Mouse (Mus musculus) limb, embryonic 15.5 days (tissue): ENCODE results near the gene Dnajc8. TPM values are rescaled to one million over a fixed set of nuclear protein-coding genes. Genes with fewer than 3 reads are reported as not detected.

Source experiments
- ATAC-seq: fragments of 200-750 bp; cut with Nextera tagmentation; 2 replicates; pipeline ENCODE4 v1.8.0; 2017; ENCODE audit warnings: low read depth, moderate TSS enrichment; ENCODE audit not compliant: insufficient number of reproducible peaks, low FRiP score, low TSS enrichment
- H3K27ac ChIP-seq: fragments of 300-500 bp; sonication (generic); 2 replicates; pipeline ENCODE4 v1.5.1; 2015; ENCODE audit warnings: moderate library complexity, mild to moderate bottlenecking, inconsistent platforms
- H3K27me3 ChIP-seq: fragments of 300-500 bp; sonication (generic); 2 replicates; pipeline ENCODE4 v1.6.1; 2015; ENCODE audit warnings: inconsistent platforms
- H3K36me3 ChIP-seq: fragments of 300-500 bp; sonication (generic); 2 replicates; pipeline ENCODE4 v1.6.1; 2015; ENCODE audit warnings: inconsistent platforms
- H3K4me1 ChIP-seq: fragments of 300-500 bp; sonication (generic); 2 replicates; pipeline ENCODE4 v1.6.1; 2015; ENCODE audit warnings: inconsistent platforms
- H3K4me2 ChIP-seq: fragments of 300-500 bp; sonication (generic); 2 replicates; pipeline ENCODE4 v1.6.1; 2015; ENCODE audit warnings: mild to moderate bottlenecking, inconsistent platforms
- H3K4me3 ChIP-seq: fragments of 300-500 bp; sonication (generic); 2 replicates; pipeline ENCODE4 v1.5.1; 2015; ENCODE audit warnings: mild to moderate bottlenecking, inconsistent platforms
- H3K9ac ChIP-seq: fragments of 300-500 bp; sonication (generic); 2 replicates; pipeline ENCODE4 v1.6.1; 2015; ENCODE audit warnings: inconsistent platforms
- H3K9me3 ChIP-seq: fragments of 300-500 bp; sonication (generic); 2 replicates; pipeline ENCODE4 v1.6.1; 2016; ENCODE audit warnings: inconsistent platforms
- WGBS: fragments of 180-500 bp; shearing (Covaris S2); methylation state at CpG from one replicate; pipeline ENCODE4 v1.1.7; 2015; 5-methylcytosine and 5-hydroxymethylcytosine counted together
- polyA plus RNA-seq: library from polyadenylated mRNA; unstranded; fragments of >200 nt; fragmentation: Nextera tagmentation; extraction: Ambion mirVana; gene quantifications from 2 replicates; pipeline ENCODE4 v1.2.1, GENCODE M21; 2015

The Dnajc8 gene
- polyA plus RNA-seq, 1 experiment from 2014 or later: 131 TPM

GRCm38 (mm10) chr4:132519188-132519587 lies 16.2 kb upstream of the Dnajc8 start:
- no peaks in the 10 kb centered on the region for H3K9me3 ChIP-seq
- no peaks in the 10 kb centered on the region for H3K27me3 ChIP-seq
- no peak overlapping the region for H3K27ac ChIP-seq
- ATAC-seq: no peak
- WGBS: 86% methylated on average over 3 of the region's 3 CpGs
- H3K4me1 ChIP-seq: peaks cover 8% of the 10 kb centered on the region; the same call in 1 of the 2 replicates
- H3K4me3 ChIP-seq: no peak overlapping the region
- no peaks in the 10 kb centered on the region for H3K36me3 ChIP-seq
- H3K4me2 ChIP-seq: no peak overlapping the region
- no peak overlapping the region for H3K9ac ChIP-seq

GRCm38 (mm10) chr4:132524321-132524741 lies 11.0 kb upstream of the Dnajc8 start:
- Histone ChIP-seq H3K4me2 (no peak overlapping the region), H3K27ac (peak overlapping the region; percentile 38; the same call in 1 of the 2 replicates)
- 28% methylated on average over 11 of the region's 11 CpGs for WGBS

GRCm38 (mm10) chr4:132524808-132525207 lies 10.5 kb upstream of the Dnajc8 start:
- no peak for ATAC-seq

More at GRCm38 (mm10) chr4:132524321-132524741, 11.0 kb upstream of the Dnajc8 start:
- H3K4me3 ChIP-seq: no peak overlapping the region
- no peaks in the 10 kb centered on the region for H3K36me3 ChIP-seq
- H3K27me3 ChIP-seq: no peaks in the 10 kb centered on the region
- H3K9ac ChIP-seq: no peak overlapping the region
- H3K4me1 ChIP-seq: peaks cover 8% of the 10 kb centered on the region
- ATAC-seq: no peak
- H3K9me3 ChIP-seq: no peaks in the 10 kb centered on the region

GRCm38 (mm10) chr4:132526678-132527077 lies 8.7 kb upstream of the Dnajc8 start:
- Histone ChIP-seq H3K4me1 (peaks cover 8% of the 10 kb centered on the region), H3K4me3 (no peak overlapping the region), H3K27ac (no peak overlapping the region), H3K4me2 (no peak overlapping the region), H3K9me3 (no peaks in the 10 kb centered on the region), H3K27me3 (no peaks in the 10 kb centered on the region), H3K36me3 (peaks cover 12% of the 10 kb centered on the region), H3K9ac (no peak overlapping the region)
- no peak for ATAC-seq
- WGBS: 58% methylated on average over 2 of the region's 2 CpGs

More at GRCm38 (mm10) chr4:132524808-132525207, 10.5 kb upstream of the Dnajc8 start:
- Histone ChIP-seq H3K4me1 (peaks cover 8% of the 10 kb centered on the region), H3K36me3 (peaks cover under 1% of the 10 kb centered on the region; the same call in 1 of the 2 replicates), H3K4me3 (no peak overlapping the region), H3K9ac (no peak overlapping the region), H3K27me3 (no peaks in the 10 kb centered on the region), H3K4me2 (no peak overlapping the region), H3K9me3 (no peaks in the 10 kb centered on the region), H3K27ac (peak overlapping the region; percentile 38; the same call in 1 of the 2 replicates)
- 36% methylated on average over 6 of the region's 6 CpGs for WGBS

GRCm38 (mm10) chr4:132527917-132528522 lies 7.3 kb upstream of the Dnajc8 start:
- no peak for ATAC-seq
- H3K36me3 ChIP-seq: peaks cover 12% of the 10 kb centered on the region
- no peaks in the 10 kb centered on the region for H3K27me3 ChIP-seq
- no peak overlapping the region for H3K27ac ChIP-seq
- H3K9me3 ChIP-seq: no peaks in the 10 kb centered on the region
- 86% methylated on average over 8 of the region's 8 CpGs for WGBS
- no peak overlapping the region for H3K4me2 ChIP-seq
- H3K9ac ChIP-seq: no peak overlapping the region
- no peak overlapping the region for H3K4me3 ChIP-seq
- peaks cover 14% of the 10 kb centered on the region for H3K4me1 ChIP-seq

GRCm38 (mm10) chr4:132529344-132529743 lies 6.0 kb upstream of the Dnajc8 start:
- WGBS: 77% methylated on average over 4 of the region's 4 CpGs

GRCm38 (mm10) chr4:132530033-132530804 lies 5.1 kb upstream of the Dnajc8 start:
- Histone ChIP-seq H3K4me3 (no peak overlapping the region), H3K27me3 (no peaks in the 10 kb centered on the region), H3K9me3 (no peaks in the 10 kb centered on the region), H3K4me2 (no peak overlapping the region), H3K27ac (no peak overlapping the region), H3K4me1 (peaks cover 14% of the 10 kb centered on the region), H3K9ac (no peak overlapping the region), H3K36me3 (peaks cover 12% of the 10 kb centered on the region)
- WGBS: 95% methylated on average over 20 of the region's 20 CpGs
- ATAC-seq: no peak

More at GRCm38 (mm10) chr4:132529344-132529743, 6.0 kb upstream of the Dnajc8 start:
- Histone ChIP-seq H3K9ac (no peak overlapping the region), H3K4me2 (no peak overlapping the region), H3K27ac (no peak overlapping the region), H3K4me3 (no peak overlapping the region), H3K9me3 (no peaks in the 10 kb centered on the region), H3K27me3 (no peaks in the 10 kb centered on the region), H3K36me3 (peaks cover 12% of the 10 kb centered on the region), H3K4me1 (peaks cover 17% of the 10 kb centered on the region)
- ATAC-seq: no peak

GRCm38 (mm10) chr4:132532496-132532895 lies 2.9 kb upstream of the Dnajc8 start:
- ATAC-seq: no peak
- Histone ChIP-seq H3K9me3 (no peaks in the 10 kb centered on the region), H3K4me3 (peak overlapping the region; percentile 78), H3K9ac (peak overlapping the region; percentile 70), H3K4me2 (peak overlapping the region; percentile 77), H3K27ac (peak overlapping the region; percentile 95), H3K4me1 (peaks cover 28% of the 10 kb centered on the region), H3K36me3 (peaks cover 12% of the 10 kb centered on the region), H3K27me3 (no peaks in the 10 kb centered on the region)
- 10% methylated on average over 5 of the region's 5 CpGs for WGBS

- peaks cover 28% of the 10 kb centered on the region for H3K4me1 ChIP-seq
- no peaks in the 10 kb centered on the region for H3K27me3 ChIP-seq
- H3K36me3 ChIP-seq: peaks cover 12% of the 10 kb centered on the region
- H3K4me3 ChIP-seq: peak within 1 kb of the TSS; percentile 78
- peak within 1 kb of the TSS; percentile 77 for H3K4me2 ChIP-seq
- WGBS: under 1% methylated on average over 63 of the region's 63 CpGs
- no peaks in the 10 kb centered on the region for H3K9me3 ChIP-seq
- H3K27ac ChIP-seq: peak within 1 kb of the TSS; percentile 95
- ATAC-seq: peak; percentile 89
- peak within 1 kb of the TSS; percentile 70 for H3K9ac ChIP-seq
Measured at GRCm38 (mm10) chr4:132532981-132533916, 2.1 kb upstream of the Dnajc8 start, which contains the start of gene Atpif1. Atpif1 (minus strand) TSS chr4:132533659.

- Histone ChIP-seq H3K4me1 (peaks cover 17% of the 10 kb centered on the region), H3K4me2 (no peak overlapping the region), H3K4me3 (no peak overlapping the region), H3K9me3 (no peaks in the 10 kb centered on the region), H3K36me3 (peaks cover 52% of the 10 kb centered on the region), H3K27ac (no peak overlapping the region), H3K9ac (no peak overlapping the region), H3K27me3 (no peaks in the 10 kb centered on the region)
- WGBS: 93% methylated on average over 5 of the region's 5 CpGs
- ATAC-seq: no peak
Measured at GRCm38 (mm10) chr4:132539481-132539880, 4.1 kb downstream of the Dnajc8 start.

- Histone ChIP-seq H3K27ac (no peak overlapping the region), H3K9me3 (no peaks in the 10 kb centered on the region), H3K4me1 (peaks cover 10% of the 10 kb centered on the region), H3K9ac (no peak overlapping the region), H3K36me3 (peaks cover 67% of the 10 kb centered on the region), H3K4me3 (no peak overlapping the region), H3K27me3 (no peaks in the 10 kb centered on the region), H3K4me2 (no peak overlapping the region)
- 90% methylated on average over 4 of the region's 4 CpGs for WGBS
- ATAC-seq: no peak
Measured at GRCm38 (mm10) chr4:132541413-132541812, 6.1 kb downstream of the Dnajc8 start.
